Mouse (Mus musculus) MEL (cell line): ENCODE results near the gene Vwa8. TPM values are rescaled to one million over a fixed set of nuclear protein-coding genes. Genes with fewer than 3 reads are reported as not detected.

Experiments
- DNase-seq: peaks from one replicate; pipeline ENCODE4 v3.0.0; 2011; ENCODE audit warnings: low read depth, low spot score
- H3K27ac ChIP-seq: 2 replicates; pipeline ENCODE4 v1.5.1; 2012; ENCODE audit warnings: low read depth, mild to moderate bottlenecking, control low read depth, low read length, moderate library complexity; ENCODE audit not compliant: control insufficient read depth
- H3K27me3 ChIP-seq, 2 experiments: fragments of 150-350 bp in 1 of 2; sonication (generic) in 1 of 2; 2 replicates each; pipeline ENCODE4 v1.6.1; 2012; ENCODE audit warnings: low read length in 2 of 2, mild to moderate bottlenecking in 2 of 2, improper control_type of control experiment in 1 of 2, moderate library complexity in 1 of 2; ENCODE audit not compliant: insufficient read depth in 2 of 2, control insufficient read depth in 1 of 2
- H3K36me3 ChIP-seq, 2 experiments: 2 replicates each; pipeline ENCODE4 v1.6.1; 2012 to 2014; ENCODE audit warnings: low read length in 2 of 2, improper control_type of control experiment in 1 of 2, inconsistent platforms in 1 of 2, mild to moderate bottlenecking in 1 of 2; ENCODE audit not compliant: insufficient read depth in 2 of 2, control insufficient read depth in 1 of 2
- H3K4me1 ChIP-seq, 2 experiments: fragments of 150-350 bp in 1 of 2; sonication (generic) in 1 of 2; 2 replicates each; pipeline ENCODE4 v1.6.1; 2012; ENCODE audit warnings: low read length in 2 of 2, improper control_type of control experiment in 1 of 2, mild to moderate bottlenecking in 1 of 2; ENCODE audit not compliant: insufficient read depth in 2 of 2, control insufficient read depth in 1 of 2
- H3K4me3 ChIP-seq, 2 experiments: fragments of 150-350 bp in 1 of 2; sonication (generic) in 1 of 2; 2 replicates each; pipeline ENCODE4 v1.5.1; 2012; ENCODE audit warnings: low read depth in 2 of 2, low read length in 2 of 2, mild to moderate bottlenecking in 2 of 2, moderate library complexity in 2 of 2, control low read depth in 1 of 2, improper control_type of control experiment in 1 of 2; ENCODE audit not compliant: control insufficient read depth in 1 of 2, insufficient read depth in 1 of 2
- H3K79me2 ChIP-seq: 2 replicates; pipeline ENCODE4 v1.6.1; 2012; ENCODE audit warnings: mild to moderate bottlenecking, low read length, moderate library complexity; ENCODE audit not compliant: control insufficient read depth, poor library complexity, insufficient read depth
- H3K9ac ChIP-seq: 2 replicates; pipeline ENCODE4 v1.6.1; 2012; ENCODE audit warnings: low read depth, mild to moderate bottlenecking, control low read depth, low read length, moderate library complexity; ENCODE audit not compliant: control insufficient read depth, poor library complexity, severe bottlenecking
- H3K9me3 ChIP-seq: fragments of 150-350 bp; sonication (generic); replicated peaks from 2 replicates; pipeline ENCODE4 v1.6.1; 2012; ENCODE audit warnings: mild to moderate bottlenecking, low read length, improper control_type of control experiment, moderate library complexity; ENCODE audit not compliant: insufficient read depth
- CHD1 ChIP-seq: IDR thresholded peaks from 2 replicates; pipeline ENCODE4 v1.6.1; 2012; ENCODE audit warnings: low read depth, mild to moderate bottlenecking, inconsistent platforms, low read length, improper control_type of control experiment
- CHD2 ChIP-seq: IDR thresholded peaks from 2 replicates; pipeline ENCODE4 v1.6.1; 2011; ENCODE audit warnings: low read length, improper control_type of control experiment
- EP300 ChIP-seq, 2 experiments: IDR thresholded peaks; 2 replicates each; pipeline ENCODE4 v1.6.1; 2011; ENCODE audit warnings: improper control_type of control experiment in 2 of 2, low read length in 2 of 2, low read depth in 1 of 2, mild to moderate bottlenecking in 1 of 2
- GABPA ChIP-seq: IDR thresholded peaks from 2 replicates; pipeline ENCODE4 v1.6.1; 2012; ENCODE audit warnings: low read depth, mild to moderate bottlenecking, inconsistent platforms, low read length, improper control_type of control experiment, moderate library complexity
- KAT2A ChIP-seq: conservative IDR thresholded peaks from 2 replicates; pipeline ENCODE4 v1.6.1; 2012; ENCODE audit warnings: low read depth, low read length, improper control_type of control experiment, inconsistent platforms
- MAX ChIP-seq: IDR thresholded peaks from 2 replicates; pipeline ENCODE4 v1.6.1; 2011; ENCODE audit warnings: low read length, improper control_type of control experiment
- MEF2A ChIP-seq: IDR thresholded peaks from 2 replicates; pipeline ENCODE4 v1.6.1; 2014; ENCODE audit warnings: low read depth, mild to moderate bottlenecking, inconsistent platforms, low read length, improper control_type of control experiment; ENCODE audit not compliant: poor library complexity, insufficient replicate concordance, severe bottlenecking; ENCODE audit errors: extremely low read depth
- MXI1 ChIP-seq: IDR thresholded peaks from 2 replicates; pipeline ENCODE4 v1.6.1; 2011; ENCODE audit warnings: mild to moderate bottlenecking, low read depth, low read length, improper control_type of control experiment
- MYB ChIP-seq: IDR thresholded peaks from 2 replicates; pipeline ENCODE4 v1.6.1; 2011; ENCODE audit warnings: mild to moderate bottlenecking, low read depth, low read length, improper control_type of control experiment
- MYC ChIP-seq: IDR thresholded peaks from 2 replicates; pipeline ENCODE4 v1.6.1; 2011; ENCODE audit warnings: low read depth, mild to moderate bottlenecking, low read length, improper control_type of control experiment, moderate library complexity
- POLR2A ChIP-seq, 2 experiments: IDR thresholded peaks; 2 replicates each; pipeline ENCODE4 v1.6.1; 2011 to 2012; ENCODE audit warnings: low read length in 2 of 2, mild to moderate bottlenecking in 2 of 2, control low read depth in 1 of 2, improper control_type of control experiment in 1 of 2, low read depth in 1 of 2, moderate library complexity in 1 of 2; ENCODE audit not compliant: control insufficient read depth in 1 of 2, insufficient read depth in 1 of 2, poor library complexity in 1 of 2
- RAD21 ChIP-seq: IDR thresholded peaks from 2 replicates; pipeline ENCODE4 v1.6.1; 2011; ENCODE audit warnings: mild to moderate bottlenecking, low read depth, low read length, improper control_type of control experiment
- SIN3A ChIP-seq: IDR thresholded peaks from 2 replicates; pipeline ENCODE4 v1.6.1; 2012; ENCODE audit warnings: low read length, improper control_type of control experiment, inconsistent platforms
- TBP ChIP-seq: IDR thresholded peaks from 2 replicates; pipeline ENCODE4 v1.8.0; 2011; ENCODE audit warnings: low read depth, low read length, improper control_type of control experiment
- UBTF ChIP-seq: IDR thresholded peaks from 2 replicates; pipeline ENCODE4 v1.6.1; 2012; ENCODE audit warnings: low read depth, mild to moderate bottlenecking, inconsistent platforms, low read length, improper control_type of control experiment, moderate library complexity, borderline replicate concordance; ENCODE audit not compliant: insufficient read depth
- polyA plus RNA-seq, 2 experiments: library from polyadenylated mRNA; stranded (reverse) in 1 of 2; unstranded in 1 of 2; fragments of >175 nt in 1 of 2; fragments of >200 nt in 1 of 2; gene quantifications; 2 replicates each; pipeline versions ENCODE4 v1.2.1 to v1.2.4; 2012; ENCODE audit warnings: low replicate concordance in 2 of 2, low read depth in 1 of 2; ENCODE audit not compliant: insufficient read length in 2 of 2, insufficient read depth in 1 of 2, missing spikeins in 1 of 2
- total RNA-seq: library from RNA; depleted of rRNA; stranded (reverse); fragments of 300-350 nt; gene quantifications from 2 replicates; pipeline ENCODE4 v1.2.3, GENCODE M21; 2012

The Vwa8 gene
- total and polyA plus RNA-seq, 3 experiments = 12.4 to 19.6 TPM; not detected in 1

- Histone ChIP-seq H3K36me3 (no peaks in the 10 kb centered on the region), H3K79me2 (no peaks in the 10 kb centered on the region), H3K9me3 (no peaks in the 10 kb centered on the region), H3K9ac (no peak overlapping the region), H3K4me3 (no peak overlapping the region), H3K4me1 (no peaks in the 10 kb centered on the region), H3K27ac (no peak overlapping the region), H3K27me3 (no peaks in the 10 kb centered on the region)
- DNase-seq = no peak
- no peak for TF ChIP-seq SIN3A
- TF ChIP-seq GABPA = no peak
- no peak for TF ChIP-seq EP300 (IDR thresholded peaks at IDR 0.05; ENCODE audit: low read depth in 1 of 2, low read length in 2 of 2)
- no peak for TF ChIP-seq MAX
- TF ChIP-seq MYB = no peak
- no peak for TF ChIP-seq UBTF
- no peak for TF ChIP-seq CHD1
Observed at GRCm38 (mm10) chr14:79142342-79142741, 293.5 kb downstream of the Vwa8 start.

- no peak for DNase-seq
- H3K9me3 ChIP-seq = no peaks in the 10 kb centered on the region
- H3K4me1 ChIP-seq = no peaks in the 10 kb centered on the region
- no peak overlapping the region for H3K27ac ChIP-seq
- no peak overlapping the region for H3K9ac ChIP-seq
- no peaks in the 10 kb centered on the region for H3K27me3 ChIP-seq
- no peaks in the 10 kb centered on the region for H3K36me3 ChIP-seq
- no peaks in the 10 kb centered on the region for H3K79me2 ChIP-seq
- H3K4me3 ChIP-seq = no peak overlapping the region
- TF ChIP-seq MEF2A (no peak), MXI1 (no peak), RAD21 (no peak), TBP (no peak), KAT2A (no peak), POLR2A (IDR thresholded peaks at IDR 0.05; ENCODE audit: control insufficient read depth in 1 of 2, insufficient read depth in 1 of 2, low read depth in 1 of 2, low read length in 2 of 2, poor library complexity in 1 of 2) (no peak), SIN3A (no peak), MYC (no peak), UBTF (no peak), EP300 (IDR thresholded peaks at IDR 0.05; ENCODE audit: low read depth in 1 of 2, low read length in 2 of 2) (no peak), CHD2 (no peak)
- TF ChIP-seq, all 39 proteins: peak for 0
Observed at GRCm38 (mm10) chr14:79143696-79144095, 294.8 kb downstream of the Vwa8 start.
